Mouse (Mus musculus): Measurements from ENCODE around the gene Tbc1d24. TPM values are rescaled to one million over a fixed set of nuclear protein-coding genes. Genes with fewer than 3 reads are reported as not detected.
A peak's percentile ranks its signal among the peaks of the same experiment; 100 is the strongest.

The Tbc1d24 gene
- 9.1 and 10.2 TPM in 2 replicates for polyA plus RNA-seq (2015; fragmentation: Nextera tagmentation; extraction: Ambion mirVana)

DNA sequence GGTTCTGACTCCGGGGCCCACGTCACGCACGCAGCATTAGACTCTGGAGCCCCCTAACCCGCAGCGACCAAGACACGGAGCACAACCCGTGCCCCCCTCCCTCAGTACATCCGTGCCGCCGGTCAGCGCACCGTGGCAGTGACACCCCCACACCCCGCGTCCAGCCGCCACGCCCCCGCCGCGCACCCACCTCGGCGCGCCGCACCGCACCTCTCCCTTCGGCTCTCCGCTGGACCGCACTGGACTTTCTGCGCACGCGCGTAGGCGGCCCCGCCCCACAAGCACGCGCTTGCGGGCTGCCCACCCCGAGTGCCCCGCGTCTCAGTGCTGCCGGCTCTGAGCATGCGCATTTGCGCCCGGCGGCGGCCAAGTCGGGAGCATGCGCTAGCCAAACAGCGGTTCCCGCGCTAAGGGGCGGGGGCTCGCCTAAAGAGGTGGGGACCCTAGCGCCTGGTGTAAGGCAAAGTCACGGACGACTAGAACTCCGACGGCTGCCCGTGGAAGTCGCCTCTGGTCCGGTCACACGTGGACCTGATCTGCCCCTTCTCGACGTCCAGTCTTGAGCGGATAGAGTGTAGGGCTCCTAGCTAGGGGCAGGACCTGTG, at the start of gene Tbc1d24:
TSS of gene Tbc1d24 (minus strand) at position 279 of the 605 bp plus-strand sequence.
- H3K4me2 ChIP-seq (replicated peaks), result peak within 1 kb of the TSS; percentile 98
- peak within 1 kb of the TSS; percentile 52; the same call in 1 of the 2 replicates for H3K27ac ChIP-seq
- H3K4me3 ChIP-seq, result peak within 1 kb of the TSS; percentile 69
- ATAC-seq (ENCODE audit: low FRiP score, low read depth), result peak; percentile 55
- no peaks in the 10 kb centered on the region for H3K36me3 ChIP-seq
- peaks cover 66% of the 10 kb centered on the region for H3K4me1 ChIP-seq
- WGBS, result under 1% methylated on average over 62 of the region's 65 CpGs
- H3K9ac ChIP-seq, result peak within 1 kb of the TSS; percentile 88
- no peaks in the 10 kb centered on the region for H3K9me3 ChIP-seq
- no peaks in the 10 kb centered on the region for H3K27me3 ChIP-seq

DNA sequence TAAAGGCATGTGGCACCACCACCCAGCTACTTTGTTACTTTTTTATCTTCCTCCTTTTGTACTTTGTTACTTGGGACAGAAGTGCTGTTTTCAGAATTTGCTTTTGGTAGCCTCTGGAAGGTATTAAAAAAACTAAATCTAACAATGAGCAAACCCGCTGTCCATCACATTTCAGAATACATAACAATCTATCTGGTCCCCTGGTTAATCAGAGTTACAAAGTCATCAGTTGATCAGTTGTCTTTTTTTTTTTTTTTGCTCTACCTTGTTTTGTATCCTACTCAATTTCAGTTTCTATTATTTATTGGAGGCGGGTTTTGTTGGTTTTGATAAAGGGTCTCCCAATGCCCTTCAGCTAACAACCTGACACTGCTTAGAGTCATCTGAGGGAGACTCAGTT, 47.0 kb upstream of the Tbc1d24 start:
- Histone ChIP-seq H3K36me3 (peaks cover 19% of the 10 kb centered on the region), H3K27me3 (no peaks in the 10 kb centered on the region), H3K27ac (no peak overlapping the region), H3K4me2 (replicated peaks) (peak overlapping the region; percentile 78), H3K9me3 (no peaks in the 10 kb centered on the region), H3K4me3 (peak overlapping the region; percentile 76; the same call in 1 of the 2 replicates), H3K4me1 (peaks cover 19% of the 10 kb centered on the region), H3K9ac (peak overlapping the region; percentile 84; the same call in 1 of the 2 replicates)
- ATAC-seq (ENCODE audit: low FRiP score, low read depth), result no peak
- WGBS, result 96% methylated on average over 2 of the region's 2 CpGs

DNA sequence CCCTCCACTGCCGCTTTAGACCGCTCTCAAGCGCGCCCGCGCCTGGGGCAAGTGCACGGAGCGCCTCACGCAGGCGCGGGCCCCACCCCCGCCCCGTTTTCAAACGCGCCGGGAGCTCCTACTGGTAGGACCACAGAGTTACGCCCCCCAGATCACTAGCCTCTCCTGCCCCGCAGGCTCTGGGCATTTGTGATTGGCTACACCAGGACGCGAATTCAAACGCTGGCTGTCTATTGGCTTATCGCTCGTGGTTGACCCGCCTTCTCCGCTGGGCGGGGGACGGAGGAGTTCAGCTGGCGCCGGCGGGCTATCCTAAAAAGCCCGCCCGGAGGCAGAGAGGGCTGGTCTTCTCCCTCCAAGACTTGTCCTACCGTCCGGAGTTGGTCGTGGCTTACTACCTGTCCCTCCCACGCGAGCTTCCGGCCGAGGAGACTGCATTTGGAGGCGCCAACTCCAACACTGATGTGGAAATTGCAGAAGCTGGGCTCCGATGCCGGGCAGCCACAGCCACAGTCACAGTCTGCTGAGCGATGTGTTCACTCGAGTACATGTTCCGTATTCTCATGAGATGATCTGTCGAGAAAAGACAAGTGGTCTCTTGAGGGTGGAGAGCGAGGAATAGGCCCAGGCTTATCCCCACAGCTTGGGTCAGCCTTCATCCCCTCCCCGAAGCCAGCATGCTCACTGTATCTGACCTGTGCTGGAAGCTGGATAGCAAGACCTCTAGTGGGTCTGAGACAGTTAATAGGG, 46.1 kb upstream of the Tbc1d24 start, which contains the start of gene Ccnf:
TSS of gene Ccnf (minus strand) at position 165 of the 750 bp plus-strand sequence.
- Histone ChIP-seq H3K27me3 (no peaks in the 10 kb centered on the region), H3K27ac (peak within 1 kb of the TSS; percentile 85), H3K36me3 (peaks cover 28% of the 10 kb centered on the region), H3K9me3 (no peaks in the 10 kb centered on the region), H3K4me1 (peaks cover 19% of the 10 kb centered on the region), H3K9ac (peak within 1 kb of the TSS; percentile 84), H3K4me3 (peak within 1 kb of the TSS; percentile 76), H3K4me2 (replicated peaks) (peak within 1 kb of the TSS; percentile 78)
- peak; percentile 100 for ATAC-seq (ENCODE audit: low FRiP score, low read depth)
- under 1% methylated on average over 48 of the region's 48 CpGs for WGBS

DNA sequence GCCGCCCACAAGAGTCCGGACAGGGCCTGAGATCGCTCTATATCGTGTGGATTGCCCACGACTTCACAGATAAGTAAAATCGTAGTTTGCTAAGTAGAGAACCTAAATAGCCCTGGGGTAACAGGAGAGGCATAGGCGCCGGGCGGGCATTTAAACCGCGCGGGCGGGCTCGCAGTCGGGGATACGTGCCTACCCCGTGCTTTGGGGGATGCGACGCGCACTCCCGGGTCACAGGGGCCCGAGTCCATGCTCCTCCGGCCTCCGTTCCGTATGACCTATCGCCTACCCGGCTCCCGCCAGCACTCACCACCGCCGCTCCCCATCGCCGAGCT, 45.6 kb upstream of the Tbc1d24 start:
- no peaks in the 10 kb centered on the region for H3K27me3 ChIP-seq
- H3K4me3 ChIP-seq, result peak overlapping the region; percentile 76
- H3K9me3 ChIP-seq, result no peaks in the 10 kb centered on the region
- H3K27ac ChIP-seq, result peak overlapping the region; percentile 77
- WGBS, result under 1% methylated on average over 32 of the region's 32 CpGs
- ATAC-seq (ENCODE audit: low FRiP score, low read depth), result no peak
- H3K36me3 ChIP-seq, result peaks cover 32% of the 10 kb centered on the region
- H3K4me1 ChIP-seq, result peaks cover 19% of the 10 kb centered on the region
- H3K9ac ChIP-seq, result peak overlapping the region; percentile 80
- peak overlapping the region; percentile 78 for H3K4me2 ChIP-seq (replicated peaks)

DNA sequence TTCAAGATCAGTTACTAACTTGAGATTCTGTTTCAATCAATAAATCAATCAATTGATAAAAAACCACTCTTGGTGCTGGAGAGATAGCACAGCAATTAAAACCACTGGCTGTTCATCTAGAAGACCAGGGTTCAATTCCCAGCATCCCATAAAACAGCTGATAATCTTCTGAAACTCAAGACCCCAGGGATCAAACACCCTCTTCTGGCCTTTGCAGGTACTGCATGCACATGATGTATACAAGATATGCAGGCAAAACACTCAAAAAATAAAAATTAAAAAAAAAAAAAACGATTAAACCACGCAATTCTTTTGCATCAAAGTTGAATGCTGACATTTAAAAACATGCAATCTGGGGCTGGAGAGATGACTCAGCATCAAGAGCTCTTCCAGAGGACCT, 43.3 kb upstream of the Tbc1d24 start:
- H3K36me3 ChIP-seq, result peaks cover 49% of the 10 kb centered on the region
- no peak overlapping the region for H3K27ac ChIP-seq
- 95% methylated on average over 2 of the region's 2 CpGs for WGBS
- no peak for ATAC-seq (ENCODE audit: low FRiP score, low read depth)
- no peak overlapping the region for H3K9ac ChIP-seq
- no peak overlapping the region for H3K4me2 ChIP-seq (replicated peaks)
- H3K4me3 ChIP-seq, result no peak overlapping the region
- H3K27me3 ChIP-seq, result no peaks in the 10 kb centered on the region
- peaks cover 19% of the 10 kb centered on the region for H3K4me1 ChIP-seq
- H3K9me3 ChIP-seq, result peaks cover 9% of the 10 kb centered on the region

DNA sequence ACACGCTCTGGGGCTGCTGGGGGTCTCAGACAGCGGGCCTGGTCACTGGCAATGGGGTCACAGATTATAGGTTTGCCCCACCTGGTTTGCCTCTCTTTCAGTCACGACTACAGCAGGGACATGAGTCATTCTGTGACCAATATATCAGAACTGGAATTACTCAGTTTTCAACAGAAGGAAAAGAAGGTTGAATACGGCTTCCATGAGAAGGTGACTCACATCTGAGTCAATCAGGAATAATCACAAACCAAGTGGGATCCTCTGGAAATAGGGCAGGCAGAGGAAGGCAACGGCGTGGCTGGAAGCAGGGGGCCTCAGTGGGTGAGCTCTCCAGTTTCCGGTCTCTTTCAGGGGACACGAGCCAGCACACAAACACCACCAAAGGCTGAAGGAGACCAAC, 38.7 kb upstream of the Tbc1d24 start:
- Histone ChIP-seq H3K27me3 (no peaks in the 10 kb centered on the region), H3K4me1 (0 out of 2 replicates have a peak, but pooled peaks cover under 1% of the 10 kb centered on the region), H3K4me3 (no peak overlapping the region), H3K9ac (no peak overlapping the region), H3K27ac (no peak overlapping the region), H3K9me3 (peaks cover 11% of the 10 kb centered on the region), H3K36me3 (peaks cover 93% of the 10 kb centered on the region), H3K4me2 (replicated peaks) (no peak overlapping the region)
- WGBS, result 98% methylated on average over 8 of the region's 8 CpGs
- ATAC-seq (ENCODE audit: low FRiP score, low read depth), result no peak

DNA sequence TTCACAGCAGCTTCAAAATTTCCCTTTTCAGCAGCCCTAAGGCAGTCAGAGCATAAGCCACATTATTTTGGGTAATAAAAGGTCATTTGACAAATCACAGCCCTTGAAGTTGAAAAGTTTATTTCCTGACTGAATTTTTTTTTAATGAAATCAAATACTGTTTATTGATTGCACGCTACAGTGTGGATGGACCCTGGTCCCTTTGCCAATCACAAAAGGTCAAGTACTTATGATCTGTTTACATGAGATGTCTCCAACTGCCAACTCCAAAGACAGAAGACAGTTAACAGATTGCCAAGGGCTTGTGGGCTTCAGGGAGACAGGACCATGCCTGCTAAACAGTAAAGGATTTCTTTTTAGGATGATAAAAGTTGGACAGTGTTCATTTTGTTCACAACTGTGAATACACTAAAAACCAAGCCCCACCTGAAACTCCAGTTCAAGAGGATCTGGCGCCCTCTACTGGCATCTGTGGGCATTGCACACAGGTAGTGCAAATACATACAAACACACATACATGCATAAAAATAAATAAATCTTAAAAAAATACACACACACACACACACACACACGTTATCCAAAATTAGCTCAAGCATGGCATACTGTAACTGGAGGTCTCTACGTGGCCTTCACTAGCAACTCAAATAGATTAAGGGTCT, 38.1 kb upstream of the Tbc1d24 start:
- ATAC-seq (ENCODE audit: low FRiP score, low read depth), result no peak
- no peak overlapping the region for H3K4me2 ChIP-seq (replicated peaks)
- no peaks in the 10 kb centered on the region for H3K27me3 ChIP-seq
- no peak overlapping the region for H3K4me3 ChIP-seq
- H3K9me3 ChIP-seq, result peaks cover 11% of the 10 kb centered on the region
- H3K4me1 ChIP-seq, result no peaks in the 10 kb centered on the region
- H3K36me3 ChIP-seq, result peaks cover 93% of the 10 kb centered on the region
- H3K27ac ChIP-seq, result no peak overlapping the region
- H3K9ac ChIP-seq, result no peak overlapping the region
- WGBS, result 89% methylated on average over 4 of the region's 4 CpGs

DNA sequence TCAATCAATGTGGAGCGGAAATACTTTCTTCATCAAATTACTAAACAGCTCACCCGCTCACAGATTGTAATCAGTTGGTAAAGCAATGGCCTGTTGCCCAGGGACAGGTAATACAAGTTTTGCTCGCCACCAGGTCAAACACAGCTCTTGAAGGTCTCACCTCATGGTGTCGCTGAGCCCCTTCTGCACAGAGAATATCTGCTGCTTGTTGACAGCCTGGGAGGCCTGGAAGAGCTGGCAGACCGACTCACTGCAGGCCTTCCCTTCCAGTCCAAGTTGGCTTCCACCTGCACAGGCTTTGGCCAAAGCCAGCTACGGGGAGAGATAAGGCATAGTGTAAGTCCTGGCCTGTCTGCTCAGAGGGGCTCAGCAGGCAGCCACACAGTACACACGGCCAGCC, 31.6 kb upstream of the Tbc1d24 start:
- Histone ChIP-seq H3K9ac (no peak overlapping the region), H3K4me1 (no peaks in the 10 kb centered on the region), H3K4me3 (no peak overlapping the region), H3K4me2 (replicated peaks) (no peak overlapping the region), H3K9me3 (no peaks in the 10 kb centered on the region), H3K36me3 (peaks cover 100% of the 10 kb centered on the region), H3K27ac (no peak overlapping the region), H3K27me3 (no peaks in the 10 kb centered on the region)
- 91% methylated on average over 7 of the region's 7 CpGs for WGBS
- no peak for ATAC-seq (ENCODE audit: low FRiP score, low read depth)

DNA sequence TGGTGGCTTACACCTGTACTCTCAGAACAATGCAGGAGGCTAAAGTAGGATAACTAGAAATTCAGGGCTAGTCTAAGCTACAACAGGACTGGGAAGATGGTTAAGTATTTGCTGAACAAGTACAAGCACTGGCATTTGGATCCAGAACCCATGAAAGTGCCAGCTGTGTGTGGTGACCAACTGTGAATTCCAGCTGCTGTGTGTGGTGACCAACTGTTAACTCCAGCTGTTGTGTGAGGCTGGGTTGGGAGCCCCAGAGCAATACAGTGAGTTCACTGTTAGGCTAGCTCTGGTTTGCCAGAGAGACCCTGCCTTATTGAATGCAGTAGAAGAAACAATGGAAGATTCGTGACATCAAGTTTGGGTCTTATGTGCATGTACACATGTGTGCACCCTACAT, 31.1 kb upstream of the Tbc1d24 start:
- 98% methylated on average over 1 of the region's 1 CpGs for WGBS

DNA sequence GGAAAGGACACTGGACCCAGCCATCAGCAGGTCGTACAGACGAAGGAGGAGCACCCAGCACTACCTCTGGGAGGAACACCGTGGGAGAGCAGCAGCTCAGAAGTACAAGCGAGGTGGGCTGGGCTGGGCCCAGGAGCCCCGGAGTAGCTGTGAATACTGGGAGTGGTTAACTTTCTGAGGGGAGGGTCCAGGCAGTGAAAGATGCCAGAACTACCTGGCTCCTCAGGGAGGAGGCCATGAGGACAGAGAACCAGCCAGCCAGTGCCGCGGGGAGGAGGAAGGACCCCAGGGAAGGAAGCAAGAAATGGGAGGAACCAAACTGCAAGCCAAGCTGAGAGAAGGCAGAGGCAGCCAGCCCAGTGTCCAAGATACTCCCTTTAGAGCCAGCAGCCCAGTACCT, 22.6 kb upstream of the Tbc1d24 start:
- Histone ChIP-seq H3K27ac (no peak overlapping the region), H3K4me1 (no peaks in the 10 kb centered on the region), H3K9me3 (no peaks in the 10 kb centered on the region), H3K27me3 (no peaks in the 10 kb centered on the region), H3K4me2 (replicated peaks) (no peak overlapping the region), H3K4me3 (no peak overlapping the region), H3K9ac (no peak overlapping the region), H3K36me3 (peaks cover 96% of the 10 kb centered on the region)
- no peak for ATAC-seq (ENCODE audit: low FRiP score, low read depth)
- 77% methylated on average over 7 of the region's 7 CpGs for WGBS

More for the DNA sequence above, 31.1 kb upstream of the Tbc1d24 start:
- Histone ChIP-seq H3K9me3 (no peaks in the 10 kb centered on the region), H3K36me3 (peaks cover 100% of the 10 kb centered on the region), H3K4me2 (replicated peaks) (no peak overlapping the region), H3K9ac (no peak overlapping the region), H3K27ac (no peak overlapping the region), H3K27me3 (no peaks in the 10 kb centered on the region), H3K4me1 (no peaks in the 10 kb centered on the region), H3K4me3 (no peak overlapping the region)
- no peak for ATAC-seq (ENCODE audit: low FRiP score, low read depth)

DNA sequence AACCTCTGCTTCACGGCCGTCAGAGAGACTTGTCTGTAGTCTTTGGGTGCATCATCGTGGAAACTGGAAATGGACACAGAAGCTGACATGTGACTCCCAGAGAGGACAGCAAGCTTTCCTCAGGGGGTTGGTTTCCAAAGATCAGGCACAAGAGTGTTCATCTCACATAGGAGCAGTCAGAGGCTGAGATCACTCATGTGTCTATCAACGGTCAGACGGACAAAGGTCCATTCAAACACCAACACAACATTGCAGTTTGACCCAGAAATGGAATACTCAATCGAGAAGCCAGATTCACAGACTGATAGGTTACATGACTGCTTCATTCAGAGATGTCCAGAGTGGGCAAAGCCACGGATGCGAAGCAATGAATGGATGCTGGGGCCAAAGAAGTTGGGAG, 21.4 kb upstream of the Tbc1d24 start:
- Histone ChIP-seq H3K9me3 (no peaks in the 10 kb centered on the region), H3K27ac (no peak overlapping the region), H3K27me3 (no peaks in the 10 kb centered on the region), H3K36me3 (peaks cover 88% of the 10 kb centered on the region), H3K4me2 (replicated peaks) (no peak overlapping the region), H3K4me1 (no peaks in the 10 kb centered on the region), H3K4me3 (no peak overlapping the region), H3K9ac (no peak overlapping the region; the same call in 1 of the 2 replicates)
- WGBS, result 93% methylated on average over 8 of the region's 8 CpGs
- ATAC-seq (ENCODE audit: low FRiP score, low read depth), result no peak

DNA sequence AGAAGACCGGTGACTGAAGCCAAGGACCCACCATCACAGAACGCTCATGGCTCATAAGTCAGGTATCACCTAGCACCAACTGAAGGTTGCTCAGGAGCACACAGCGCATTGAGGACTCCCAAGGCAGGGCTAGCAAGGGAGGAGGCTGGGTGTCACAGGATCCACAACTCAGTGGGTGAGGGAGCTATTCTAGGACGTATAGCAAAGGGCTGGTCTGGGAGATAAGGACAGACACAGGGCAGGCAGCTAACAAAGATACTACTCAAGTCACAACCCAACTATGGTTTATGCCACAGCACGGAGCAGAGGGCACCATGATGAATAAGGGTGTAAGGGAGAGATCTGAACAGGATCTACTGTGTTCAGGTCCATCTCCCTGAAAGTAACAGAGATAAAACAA, 20.5 kb upstream of the Tbc1d24 start:
- ATAC-seq (ENCODE audit: low FRiP score, low read depth), result no peak
- WGBS, result 92% methylated on average over 5 of the region's 5 CpGs
- Histone ChIP-seq H3K27me3 (no peaks in the 10 kb centered on the region), H3K9ac (no peak overlapping the region), H3K9me3 (no peaks in the 10 kb centered on the region), H3K36me3 (peaks cover 79% of the 10 kb centered on the region), H3K4me3 (no peak overlapping the region), H3K4me1 (no peaks in the 10 kb centered on the region), H3K27ac (no peak overlapping the region), H3K4me2 (replicated peaks) (no peak overlapping the region)

All from limb, embryonic 13.5 days (tissue).